Mouse (Mus musculus) midbrain, embryonic 15.5 days (tissue): ENCODE data around the gene Kdm2a. TPM values are rescaled to one million over a fixed set of nuclear protein-coding genes. Genes with fewer than 3 reads are reported as not detected.
A peak's percentile ranks its signal among the peaks of the same experiment; 100 is the strongest.

Source experiments
- ATAC-seq: fragments of 200-750 bp; cut with Nextera tagmentation; replicated peaks from 2 replicates; pipeline ENCODE4 v1.8.0; 2017; ENCODE audit warnings: moderate TSS enrichment
- H3K27ac ChIP-seq: fragments of 300-500 bp; sonication (generic); 2 replicates; pipeline ENCODE4 v1.5.1; 2015; ENCODE audit warnings: mild to moderate bottlenecking, inconsistent platforms
- H3K27me3 ChIP-seq: fragments of 300-500 bp; sonication (generic); replicated peaks from 2 replicates; pipeline ENCODE4 v1.6.1; 2015; ENCODE audit warnings: inconsistent platforms
- H3K36me3 ChIP-seq: fragments of 300-500 bp; sonication (generic); replicated peaks from 2 replicates; pipeline ENCODE4 v1.6.1; 2015; ENCODE audit warnings: inconsistent platforms
- H3K4me1 ChIP-seq: fragments of 300-500 bp; sonication (generic); 2 replicates; pipeline ENCODE4 v1.6.1; 2015; ENCODE audit warnings: inconsistent platforms
- H3K4me2 ChIP-seq: fragments of 300-500 bp; sonication (generic); 2 replicates; pipeline ENCODE4 v1.6.1; 2015; ENCODE audit warnings: inconsistent platforms, mild to moderate bottlenecking, moderate library complexity
- H3K4me3 ChIP-seq: fragments of 300-500 bp; sonication (generic); 2 replicates; pipeline ENCODE4 v1.5.1; 2015; ENCODE audit warnings: mild to moderate bottlenecking, inconsistent platforms
- H3K9ac ChIP-seq: fragments of 300-500 bp; sonication (generic); 2 replicates; pipeline ENCODE4 v1.6.1; 2015; ENCODE audit warnings: mild to moderate bottlenecking, inconsistent platforms
- H3K9me3 ChIP-seq: fragments of 300-500 bp; sonication (generic); 2 replicates; pipeline ENCODE4 v1.6.1; 2016; ENCODE audit warnings: inconsistent platforms
- WGBS: fragments of 180-500 bp; shearing (Covaris S2); methylation state at CpG from one replicate; pipeline ENCODE4 v1.1.7; 2015; ENCODE audit warnings: mixed read lengths; 5-methylcytosine and 5-hydroxymethylcytosine counted together
- polyA plus RNA-seq: library from polyadenylated mRNA; unstranded; fragments of >200 nt; fragmentation: Nextera tagmentation; extraction: Ambion mirVana; gene quantifications from 2 replicates; pipeline ENCODE4 v1.2.1, GENCODE M21; 2015

Gene Kdm2a
- polyA plus RNA-seq, 1 experiment from 2014 or later, result 38.8 TPM

GRCm38 (mm10) chr19:4315223-4315944 is 82.7 kb downstream of the Kdm2a start:
- Histone ChIP-seq H3K27ac (no peak overlapping the region), H3K36me3 (peaks cover 24% of the 10 kb centered on the region), H3K9me3 (no peaks in the 10 kb centered on the region), H3K9ac (no peak overlapping the region), H3K4me3 (no peak overlapping the region), H3K4me2 (no peak overlapping the region), H3K27me3 (no peaks in the 10 kb centered on the region), H3K4me1 (no peaks in the 10 kb centered on the region)
- WGBS, result 83% methylated on average over 6 of the region's 6 CpGs
- no peak for ATAC-seq

- ATAC-seq, result 0 out of 2 replicates have a peak, but pooled peaks have one; percentile 12
- peaks cover 18% of the 10 kb centered on the region for H3K4me1 ChIP-seq
Observed at GRCm38 (mm10) chr19:4309776-4310185, 88.3 kb downstream of the Kdm2a start.

GRCm38 (mm10) chr19:4309302-4309701 is 88.8 kb downstream of the Kdm2a start:
- no peak for ATAC-seq
- Histone ChIP-seq H3K9ac (no peak overlapping the region), H3K36me3 (no peaks in the 10 kb centered on the region), H3K4me3 (no peak overlapping the region), H3K27ac (no peak overlapping the region), H3K27me3 (no peaks in the 10 kb centered on the region), H3K4me1 (peaks cover 23% of the 10 kb centered on the region), H3K9me3 (no peaks in the 10 kb centered on the region), H3K4me2 (no peak overlapping the region)
- 95% methylated on average over 4 of the region's 4 CpGs for WGBS

More at GRCm38 (mm10) chr19:4309776-4310185, 88.3 kb downstream of the Kdm2a start:
- H3K4me3 ChIP-seq, result no peak overlapping the region
- H3K4me2 ChIP-seq, result no peak overlapping the region
- H3K27ac ChIP-seq, result no peak overlapping the region
- no peaks in the 10 kb centered on the region for H3K36me3 ChIP-seq
- no peaks in the 10 kb centered on the region for H3K9me3 ChIP-seq
- no peak overlapping the region for H3K9ac ChIP-seq
- no peaks in the 10 kb centered on the region for H3K27me3 ChIP-seq

DNA sequence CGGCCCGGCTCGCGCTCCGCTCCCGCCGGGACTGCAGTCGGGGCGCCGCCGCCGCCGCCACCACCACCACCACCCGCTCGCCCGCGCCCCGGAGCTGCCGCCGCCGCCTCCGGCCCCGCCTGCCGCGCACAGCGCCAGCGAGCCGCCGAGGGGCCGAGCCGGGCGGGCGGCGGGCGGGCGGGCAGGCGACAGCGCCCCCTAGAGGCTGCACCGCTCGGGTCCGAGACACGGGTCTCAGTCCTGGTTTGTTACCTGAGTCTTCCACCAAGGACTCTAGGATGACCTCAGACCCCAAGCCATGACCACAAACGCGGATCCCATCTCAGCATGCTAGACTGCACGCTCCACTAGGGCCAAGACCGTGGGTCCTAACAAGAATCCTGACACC is 91.9 kb downstream of the Kdm2a start, which contains the start of gene Grk2:
Grk2 (minus strand) TSS at position 33 of the 388 bp plus-strand sequence.
- Histone ChIP-seq H3K27me3 (no peaks in the 10 kb centered on the region), H3K9me3 (no peaks in the 10 kb centered on the region), H3K36me3 (no peaks in the 10 kb centered on the region), H3K4me1 (peaks cover 54% of the 10 kb centered on the region), H3K9ac (peak within 1 kb of the TSS; percentile 97), H3K4me3 (peak within 1 kb of the TSS; percentile 100), H3K4me2 (peak within 1 kb of the TSS; percentile 65), H3K27ac (peak within 1 kb of the TSS; percentile 88)
- WGBS, result 0% methylated on average over 34 of the region's 46 CpGs
- peak; percentile 78 for ATAC-seq

DNA sequence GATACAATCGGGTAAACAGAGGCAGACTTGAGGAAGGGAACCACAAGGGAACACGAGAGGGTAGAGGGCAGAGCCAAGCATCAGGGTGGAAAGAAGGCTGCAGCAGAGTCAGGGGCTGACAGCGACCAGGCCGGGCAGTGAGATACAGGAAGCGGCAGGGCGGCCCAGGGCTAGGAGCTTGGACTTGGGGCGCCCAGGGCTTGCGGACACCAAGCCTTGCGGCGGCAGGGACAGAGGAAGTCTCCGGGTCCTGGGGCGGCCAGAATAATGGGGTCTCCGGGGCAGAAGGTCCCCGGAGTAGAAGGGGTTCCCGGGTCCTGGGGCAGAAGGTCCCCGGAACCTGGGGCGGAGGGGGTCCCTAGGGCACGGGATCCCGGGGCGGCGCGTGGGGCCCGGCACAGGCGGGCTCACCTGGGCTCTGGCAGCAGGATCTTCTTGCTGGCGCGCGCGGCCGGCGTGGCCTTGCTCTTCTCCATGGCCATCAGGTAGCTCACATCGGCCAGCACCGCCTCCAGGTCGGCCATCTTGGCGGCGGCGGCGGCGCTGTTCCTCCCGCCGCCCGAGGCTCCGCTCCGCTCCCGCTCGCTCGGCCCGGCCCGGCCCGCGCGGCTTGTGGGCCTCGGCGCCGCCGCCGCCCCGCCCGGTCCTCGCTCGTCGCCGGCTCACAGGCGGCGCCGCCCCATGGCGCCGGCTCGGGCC is 92.4 kb downstream of the Kdm2a start:
- Histone ChIP-seq H3K4me1 (peaks cover 59% of the 10 kb centered on the region), H3K4me2 (peak overlapping the region; percentile 65), H3K9ac (peak overlapping the region; percentile 97), H3K27me3 (no peaks in the 10 kb centered on the region), H3K4me3 (peak overlapping the region; percentile 100), H3K27ac (peak overlapping the region; percentile 88), H3K36me3 (no peaks in the 10 kb centered on the region), H3K9me3 (no peaks in the 10 kb centered on the region)
- peak; percentile 54 for ATAC-seq
- under 1% methylated on average over 62 of the region's 68 CpGs for WGBS

GRCm38 (mm10) chr19:4304871-4305321 is 93.2 kb downstream of the Kdm2a start:
- Histone ChIP-seq H3K36me3 (no peaks in the 10 kb centered on the region), H3K4me2 (peak overlapping the region; percentile 65), H3K4me3 (peak overlapping the region; percentile 100), H3K27me3 (no peaks in the 10 kb centered on the region), H3K27ac (no peak overlapping the region), H3K4me1 (peaks cover 64% of the 10 kb centered on the region), H3K9ac (peak overlapping the region; percentile 97; the same call in 1 of the 2 replicates), H3K9me3 (no peaks in the 10 kb centered on the region)
- ATAC-seq, result no peak
- WGBS, result 55% methylated on average over 4 of the region's 4 CpGs

- Histone ChIP-seq H3K9me3 (no peaks in the 10 kb centered on the region), H3K36me3 (no peaks in the 10 kb centered on the region), H3K9ac (peak overlapping the region; percentile 97; the same call in 1 of the 2 replicates), H3K4me2 (peak overlapping the region; percentile 65), H3K27me3 (no peaks in the 10 kb centered on the region), H3K27ac (no peak overlapping the region), H3K4me3 (peak overlapping the region; percentile 100), H3K4me1 (peaks cover 64% of the 10 kb centered on the region)
- no peak for ATAC-seq
- 81% methylated on average over 5 of the region's 5 CpGs for WGBS
Observed at GRCm38 (mm10) chr19:4304251-4304821, 93.7 kb downstream of the Kdm2a start.

GRCm38 (mm10) chr19:4303640-4303995 is 94.5 kb downstream of the Kdm2a start:
- WGBS, result 95% methylated on average over 5 of the region's 5 CpGs
- Histone ChIP-seq H3K27me3 (no peaks in the 10 kb centered on the region), H3K4me1 (peaks cover 64% of the 10 kb centered on the region), H3K9ac (no peak overlapping the region), H3K9me3 (no peaks in the 10 kb centered on the region), H3K27ac (no peak overlapping the region), H3K4me2 (0 out of 2 replicates have a peak overlapping the region, but pooled peaks have one; percentile 38), H3K36me3 (no peaks in the 10 kb centered on the region), H3K4me3 (no peak overlapping the region)
- ATAC-seq, result no peak

DNA sequence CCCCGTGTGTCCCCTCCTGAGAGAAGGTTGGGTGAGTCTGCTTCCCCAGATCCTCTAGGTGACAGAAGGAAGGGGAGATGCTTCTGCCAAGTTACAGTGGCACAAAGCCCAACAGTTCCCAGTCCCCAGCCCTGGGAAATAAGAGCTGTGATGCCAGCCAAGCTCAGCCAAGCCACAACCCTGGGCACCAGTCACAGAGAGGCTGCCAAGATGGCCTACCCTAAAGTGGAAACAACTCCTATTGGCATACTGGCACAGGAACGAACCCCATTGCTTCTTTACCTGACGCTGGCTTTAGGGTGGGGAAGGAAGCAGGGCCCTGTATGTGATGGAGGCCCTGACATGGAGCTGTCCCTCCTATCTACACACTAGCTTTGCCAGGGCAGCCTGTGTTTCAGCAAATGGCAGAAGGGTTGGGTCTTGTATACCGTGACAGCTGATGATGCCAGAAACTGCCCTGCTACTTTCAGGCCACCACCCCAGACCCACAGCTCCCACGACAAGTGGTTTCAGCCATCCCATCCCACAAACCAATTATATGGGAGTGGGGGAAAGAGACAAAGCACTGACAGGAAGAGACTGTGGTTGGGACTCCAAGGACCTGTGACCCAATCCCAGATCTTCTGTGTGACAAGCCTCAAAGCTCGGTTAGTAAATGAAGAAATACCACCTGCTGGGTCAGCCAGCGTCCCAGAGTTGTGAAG is 95.0 kb downstream of the Kdm2a start:
- no peak for ATAC-seq
- H3K9me3 ChIP-seq, result no peaks in the 10 kb centered on the region
- H3K27ac ChIP-seq, result peak overlapping the region; percentile 70; the same call in 1 of the 2 replicates
- H3K27me3 ChIP-seq, result no peaks in the 10 kb centered on the region
- H3K9ac ChIP-seq, result 0 out of 2 replicates have a peak overlapping the region, but pooled peaks have one; percentile 32
- H3K36me3 ChIP-seq, result no peaks in the 10 kb centered on the region; the same call in 1 of the 2 replicates
- peak overlapping the region; percentile 38; the same call in 1 of the 2 replicates for H3K4me2 ChIP-seq
- H3K4me3 ChIP-seq, result no peak overlapping the region
- peaks cover 64% of the 10 kb centered on the region for H3K4me1 ChIP-seq
- 76% methylated on average over 7 of the region's 7 CpGs for WGBS

DNA sequence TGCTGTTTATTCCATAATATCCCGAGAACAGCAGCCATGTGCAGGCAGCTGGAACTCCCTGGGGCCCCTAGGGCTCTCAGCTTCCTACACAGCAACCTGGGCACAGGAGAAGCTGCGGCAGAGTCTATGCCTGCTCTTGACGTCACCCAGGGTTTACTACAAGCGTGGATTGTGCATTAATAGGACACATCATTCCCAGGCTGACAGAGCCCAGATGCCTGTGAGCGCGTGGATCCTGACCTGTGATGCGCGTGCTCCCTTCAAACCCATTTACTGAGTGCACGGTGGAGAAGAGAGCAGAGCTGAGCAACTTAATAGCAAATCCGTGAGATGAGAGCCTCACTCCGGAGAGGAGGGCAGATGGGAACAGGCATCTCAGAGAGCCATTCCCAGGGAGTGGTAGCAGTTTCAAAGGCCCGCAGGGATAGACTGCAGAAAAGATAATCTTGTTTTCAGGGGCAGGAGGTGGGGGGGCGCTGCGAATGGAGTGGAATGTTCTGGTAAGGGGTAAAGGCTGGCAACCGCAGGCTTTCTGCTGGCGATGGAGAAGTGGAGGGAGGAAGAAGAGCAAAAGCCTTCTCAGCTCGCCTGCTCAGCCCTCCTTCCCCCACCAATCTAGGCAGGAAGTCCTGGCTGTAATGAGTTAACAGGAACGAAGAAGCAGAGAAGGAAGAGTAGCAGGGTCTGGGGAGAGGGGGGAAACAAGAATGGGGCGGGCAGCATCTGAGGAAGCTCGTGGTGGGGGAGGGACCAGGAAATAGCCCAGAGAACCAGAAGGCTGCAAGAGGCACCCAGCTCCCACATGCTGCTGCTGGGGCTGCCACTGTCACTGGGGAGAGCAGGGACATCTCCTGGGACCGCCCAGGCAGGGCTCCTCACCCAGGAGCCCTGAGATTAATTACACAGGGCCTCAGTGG is 96.1 kb downstream of the Kdm2a start:
- Histone ChIP-seq H3K9me3 (no peaks in the 10 kb centered on the region), H3K27me3 (no peaks in the 10 kb centered on the region), H3K4me1 (peaks cover 60% of the 10 kb centered on the region), H3K4me3 (peak overlapping the region; percentile 12), H3K36me3 (no peaks in the 10 kb centered on the region; the same call in 1 of the 2 replicates), H3K27ac (peak overlapping the region; percentile 70), H3K9ac (peak overlapping the region; percentile 32; the same call in 1 of the 2 replicates), H3K4me2 (peak overlapping the region; percentile 38)
- no peak for ATAC-seq
- whole genome bisulfite sequencing, result 22% methylated on average over 21 of the region's 21 CpGs
